ENCODE assay signal across 17 mouse cellular contexts in the genomic region with DNA sequence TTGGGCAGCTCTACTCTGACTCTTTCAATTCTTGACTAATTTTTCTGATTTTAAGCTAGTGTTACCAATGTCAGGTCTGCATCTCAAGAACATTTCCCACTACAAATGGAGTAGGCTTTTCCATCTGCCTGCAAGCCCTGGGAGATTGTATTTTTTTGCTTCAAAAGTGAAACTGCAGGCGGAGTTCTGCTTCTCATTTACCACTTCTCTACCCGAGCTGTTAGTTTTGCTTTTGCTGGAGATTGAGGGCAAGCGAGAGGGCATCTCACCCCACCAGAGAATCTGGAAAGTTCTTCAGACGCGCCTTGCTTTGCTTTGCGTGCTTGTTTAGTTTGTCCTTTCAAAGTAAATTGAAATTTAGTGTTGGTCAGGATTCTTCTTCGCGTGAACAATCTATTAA. TPM values are rescaled to one million over a fixed set of nuclear protein-coding genes. Genes with fewer than 3 reads are reported as not detected.
DNase-seq lines count a peak whose midpoint lies in the region; ATAC-seq and TF ChIP-seq lines count a peak whose summit lies in the region.
"Had no signal": no experiment of that assay in that cellular context is flagged by ENCODE, and none has a peak within 500 bp of the region (broad histone marks: within the 10 kb centered on the region; RNA-seq: fewer than 3 reads in every experiment).

No protein-coding gene starts in this region.

- no peak overlapping the region for H3K9ac ChIP-seq in liver, adult 2 months (ENCODE audit: low read depth, low read length)
- no peak overlapping the region for H3K9ac ChIP-seq in liver, embryonic 11.5 days (ENCODE audit: low read depth, low read length)
- no peak overlapping the region for H3K9ac ChIP-seq in kidney, embryonic 16.5 days (replicated peaks; ENCODE audit: low read length)
- no peak overlapping the region for H3K9ac ChIP-seq in hindbrain, embryonic 12.5 days
- H3K9ac ChIP-seq: forebrain, embryonic 13.5 days; liver, embryonic 12.5 days had no signal

- H3K4me1 ChIP-seq in liver, adult 2 months (ENCODE audit: control insufficient read depth, insufficient read depth, low read length) = no peaks in the 10 kb centered on the region
- H3K4me1 ChIP-seq in liver, embryonic 11.5 days (replicated peaks; ENCODE audit: control insufficient read depth, insufficient read depth, low read length) = no peaks in the 10 kb centered on the region
- no peaks in the 10 kb centered on the region for H3K4me1 ChIP-seq in kidney, embryonic 16.5 days (ENCODE audit: insufficient read depth, low read length)
- no peaks in the 10 kb centered on the region for H3K4me1 ChIP-seq in hindbrain, embryonic 12.5 days
- H3K4me1 ChIP-seq: forebrain, embryonic 13.5 days had no signal

- no peaks in the 10 kb centered on the region for H3K36me3 ChIP-seq in liver, adult 2 months (ENCODE audit: control insufficient read depth, insufficient read depth, low read length)
- H3K36me3 ChIP-seq in liver, embryonic 11.5 days (ENCODE audit: control insufficient read depth, insufficient read depth, low read length) = no peaks in the 10 kb centered on the region
- no peaks in the 10 kb centered on the region for H3K36me3 ChIP-seq in myocyte (ENCODE audit: control insufficient read depth, insufficient read depth)
- H3K36me3 ChIP-seq in kidney, embryonic 16.5 days (ENCODE audit: insufficient read depth, low read length) = no peaks in the 10 kb centered on the region
- H3K36me3 ChIP-seq in hindbrain, embryonic 12.5 days = no peaks in the 10 kb centered on the region
- H3K36me3 ChIP-seq: liver, embryonic 12.5 days had no signal

- H3K4me3 ChIP-seq in liver, adult 2 months (ENCODE audit: insufficient read depth, low read depth, low read length) = 0 out of 2 replicates have a peak overlapping the region, but pooled peaks have one; percentile 11
- H3K4me3 ChIP-seq in liver, embryonic 11.5 days (ENCODE audit: low read depth, low read length) = no peak overlapping the region
- H3K4me3 ChIP-seq in myocyte = no peak overlapping the region
- no peak overlapping the region for H3K4me3 ChIP-seq in kidney, embryonic 16.5 days (ENCODE audit: low read length)
- H3K4me3 ChIP-seq in hindbrain, embryonic 12.5 days = no peak overlapping the region
- H3K4me3 ChIP-seq: forebrain, embryonic 13.5 days; liver, embryonic 12.5 days had no signal

- no peak overlapping the region for H3K27ac ChIP-seq in liver, adult 2 months (replicated peaks; ENCODE audit: insufficient read depth, low read depth, low read length)
- H3K27ac ChIP-seq in liver, embryonic 11.5 days (ENCODE audit: low read depth, low read length) = no peak overlapping the region
- H3K27ac ChIP-seq in kidney, embryonic 16.5 days (ENCODE audit: low read length) = no peak overlapping the region
- H3K27ac ChIP-seq in hindbrain, embryonic 12.5 days = no peak overlapping the region
- H3K27ac ChIP-seq: forebrain, embryonic 13.5 days; kidney, postnatal 0 days; liver, embryonic 12.5 days had no signal

- no peaks in the 10 kb centered on the region for H3K27me3 ChIP-seq in liver, adult 2 months (ENCODE audit: control insufficient read depth, insufficient read depth, low read length)
- no peaks in the 10 kb centered on the region for H3K27me3 ChIP-seq in liver, embryonic 11.5 days (replicated peaks; ENCODE audit: control insufficient read depth, insufficient read depth, low read length)
- H3K27me3 ChIP-seq in myocyte (ENCODE audit: control insufficient read depth, insufficient read depth, insufficient read length) = no peaks in the 10 kb centered on the region
- no peaks in the 10 kb centered on the region for H3K27me3 ChIP-seq in kidney, embryonic 16.5 days (ENCODE audit: insufficient read depth, low read length)
- H3K27me3 ChIP-seq in hindbrain, embryonic 12.5 days = no peaks in the 10 kb centered on the region
- H3K27me3 ChIP-seq: forebrain, embryonic 13.5 days; liver, embryonic 12.5 days had no signal

- ATAC-seq in liver, embryonic 11.5 days (replicated peaks; ENCODE audit: low FRiP score) = no peak
- peak; percentile 65 for ATAC-seq in CD4-positive, CD25-positive, alpha-beta regulatory T cell, adult 4 months
- peak; percentile 83 for ATAC-seq in common myeloid progenitor, adult 5-6 weeks (replicated peaks; ENCODE audit: low read depth, poor library complexity, severe bottlenecking)
- no peak for ATAC-seq in kidney, embryonic 16.5 days (ENCODE audit: low FRiP score, low TSS enrichment)
- ATAC-seq in hindbrain, embryonic 12.5 days (ENCODE audit: low FRiP score) = no peak
- ATAC-seq: forebrain, embryonic 13.5 days; liver, embryonic 12.5 days; midbrain, embryonic 16.5 days had no signal

- peak; percentile 13 for DNase-seq in liver, adult 2 months (ENCODE audit: extremely low read depth, low read depth, low spot score)
- DNase-seq in liver, embryonic 11.5 days (ENCODE audit: low spot score) = no peak
- no peak for DNase-seq in adrenal gland, adult 2 months
- DNase-seq: cerebellum, adult 11-12 months; layer of hippocampus, postnatal 36 days had no signal

- TF ChIP-seq POLR2A in liver, adult 2 months (IDR thresholded peaks at IDR 0.05; ENCODE audit: extremely low read depth, insufficient read depth, low read length) = no peak
- no peak for TF ChIP-seq POLR2A in myocyte (IDR thresholded peaks at IDR 0.05; ENCODE audit: insufficient read length, low read depth)

- no peaks in the 10 kb centered on the region for H3K79me2 ChIP-seq in liver, adult 2 months (ENCODE audit: control insufficient read depth, insufficient read depth, low read length)
- H3K79me2 ChIP-seq in myocyte (ENCODE audit: control insufficient read depth, insufficient read depth) = no peaks in the 10 kb centered on the region

- no peak overlapping the region for H3ac ChIP-seq in myocyte (ENCODE audit: control insufficient read depth, insufficient read length)

- no peak for TF ChIP-seq CTCF in liver, adult 2 months (IDR thresholded peaks at IDR 0.05; ENCODE audit: low read depth, low read length)

- 68% methylated on average over 8 of the region's 8 CpGs for WGBS in liver, adult 2 months
- 68% methylated on average over 8 of the region's 8 CpGs for WGBS in liver, embryonic 11.5 days
- WGBS in kidney, embryonic 16.5 days = 74% methylated on average over 8 of the region's 8 CpGs
- 70% methylated on average over 8 of the region's 8 CpGs for WGBS in hindbrain, embryonic 12.5 days

- no peak overlapping the region for H3K4me2 ChIP-seq in liver, embryonic 11.5 days
- H3K4me2 ChIP-seq in myocyte (ENCODE audit: low read depth) = peak overlapping the region; percentile 59
- no peak overlapping the region for H3K4me2 ChIP-seq in kidney, embryonic 16.5 days (replicated peaks; ENCODE audit: low read depth, low read length)
- no peak overlapping the region for H3K4me2 ChIP-seq in hindbrain, embryonic 12.5 days (replicated peaks)
- H3K4me2 ChIP-seq: forebrain, embryonic 13.5 days; liver, embryonic 12.5 days had no signal

- H3K9me3 ChIP-seq in liver, embryonic 11.5 days (ENCODE audit: control insufficient read depth, low read length) = no peaks in the 10 kb centered on the region
- no peaks in the 10 kb centered on the region for H3K9me3 ChIP-seq in kidney, embryonic 16.5 days (ENCODE audit: low read length)
- H3K9me3 ChIP-seq in hindbrain, embryonic 12.5 days (replicated peaks) = no peaks in the 10 kb centered on the region
- H3K9me3 ChIP-seq: forebrain, embryonic 13.5 days; liver, embryonic 12.5 days had no signal

RNA-seq across cellular contexts. Expression of gene Gpr15, which starts 6.6 kb away (rescaled TPM):
- total RNA-seq in liver, adult 2 months (2014; rRNA removed) = not detected in 2 replicates
- polyA plus RNA-seq in liver, adult 2 months (2012; rRNA removed) = 0.10 TPM in 1 of 2 replicates, not detected in the other
- polyA plus RNA-seq in liver, embryonic 11.5 days (2014; fragmentation: Nextera tagmentation; extraction: Ambion mirVana) = not detected in 2 replicates
- polyA plus RNA-seq in CD4-positive, CD25-positive, alpha-beta regulatory T cell, adult 4 months (2017; shearing (Covaris generic)) = 10 to 100 TPM; 35.4 to 55.3 TPM
- not detected in 2 replicates for total RNA-seq in common myeloid progenitor, adult 5-6 weeks (2017)
- not detected for polyA plus RNA-seq in myocyte (2012; fragmentation: generic; extraction: Trizol)
- not detected in 2 replicates for polyA plus RNA-seq in kidney, embryonic 16.5 days (2015; fragmentation: Nextera tagmentation; extraction: Ambion mirVana)
- polyA plus RNA-seq in hindbrain, embryonic 12.5 days (2016; fragmentation: Nextera tagmentation; extraction: Ambion mirVana) = not detected in 2 replicates
- not detected for total RNA-seq in adrenal gland, adult 2 months (2021)
- polyA plus RNA-seq in adrenal gland, adult 2 months (2012; rRNA removed) = not detected in 2 replicates
- total RNA-seq: gastrocnemius, postnatal 4 days; heart, postnatal 25 days; layer of hippocampus, postnatal 36 days had no signal
- polyA plus RNA-seq: forebrain, embryonic 13.5 days; kidney, postnatal 0 days; liver, embryonic 12.5 days had no signal

RNA-seq across cellular contexts. Expression of gene Cldnd1, which starts 15.5 kb away (rescaled TPM):
- 8.4 and 9.1 TPM in 2 replicates for total RNA-seq in liver, adult 2 months (2014; rRNA removed)
- polyA plus RNA-seq in liver, adult 2 months (2012; rRNA removed) = 30.5 and 32.3 TPM in 2 replicates
- polyA plus RNA-seq in liver, embryonic 11.5 days (2014; fragmentation: Nextera tagmentation; extraction: Ambion mirVana) = 65.3 and 73.3 TPM in 2 replicates
- polyA plus RNA-seq in CD4-positive, CD25-positive, alpha-beta regulatory T cell, adult 4 months (2017; shearing (Covaris generic)) = 100 to 1,000 TPM; 201 to 243 TPM
- total RNA-seq in common myeloid progenitor, adult 5-6 weeks (2017) = 24.0 TPM in 2 replicates
- polyA plus RNA-seq in myocyte (2012; fragmentation: generic; extraction: Trizol) = 68.1 TPM
- polyA plus RNA-seq in kidney, embryonic 16.5 days (2015; fragmentation: Nextera tagmentation; extraction: Ambion mirVana) = 124 TPM in 2 replicates
- polyA plus RNA-seq in hindbrain, embryonic 12.5 days (2016; fragmentation: Nextera tagmentation; extraction: Ambion mirVana) = 120 and 133 TPM in 2 replicates
- 10 to 100 TPM; 58.9 to 61.1 TPM for total RNA-seq in adrenal gland, adult 2 months (2021)
- 44.4 and 59.9 TPM in 2 replicates for polyA plus RNA-seq in adrenal gland, adult 2 months (2012; rRNA removed)

RNA-seq across cellular contexts. Expression of gene Cpox, which starts 42.1 kb away (rescaled TPM):
- 59.9 and 68.1 TPM in 2 replicates for total RNA-seq in liver, adult 2 months (2014; rRNA removed)
- polyA plus RNA-seq in liver, adult 2 months (2012; rRNA removed) = 65.0 and 75.2 TPM in 2 replicates
- 388 and 389 TPM in 2 replicates for polyA plus RNA-seq in liver, embryonic 11.5 days (2014; fragmentation: Nextera tagmentation; extraction: Ambion mirVana)
- polyA plus RNA-seq in CD4-positive, CD25-positive, alpha-beta regulatory T cell, adult 4 months (2017; shearing (Covaris generic)) = 10 to 100 TPM; 48.3 to 55.6 TPM
- total RNA-seq in common myeloid progenitor, adult 5-6 weeks (2017) = 57.3 and 76.1 TPM in 2 replicates
- 20.0 TPM for polyA plus RNA-seq in myocyte (2012; fragmentation: generic; extraction: Trizol)
- 34.5 and 42.7 TPM in 2 replicates for polyA plus RNA-seq in kidney, embryonic 16.5 days (2015; fragmentation: Nextera tagmentation; extraction: Ambion mirVana)
- 18.4 and 22.5 TPM in 2 replicates for polyA plus RNA-seq in hindbrain, embryonic 12.5 days (2016; fragmentation: Nextera tagmentation; extraction: Ambion mirVana)
- total RNA-seq in adrenal gland, adult 2 months (2021) = 10 to 100 TPM; 12.2 to 17.0 TPM
- 10.1 and 10.5 TPM in 2 replicates for polyA plus RNA-seq in adrenal gland, adult 2 months (2012; rRNA removed)

RNA-seq across cellular contexts. Expression of gene Olfr172, which starts 50.8 kb away (rescaled TPM):
- not detected in 2 replicates for total RNA-seq in liver, adult 2 months (2014; rRNA removed)
- polyA plus RNA-seq in liver, adult 2 months (2012; rRNA removed) = not detected in 2 replicates
- polyA plus RNA-seq in liver, embryonic 11.5 days (2014; fragmentation: Nextera tagmentation; extraction: Ambion mirVana) = not detected in 2 replicates
- polyA plus RNA-seq in CD4-positive, CD25-positive, alpha-beta regulatory T cell, adult 4 months (2017; shearing (Covaris generic)) = under 1 TPM; 0.28 to 0.61 TPM
- not detected in 2 replicates for total RNA-seq in common myeloid progenitor, adult 5-6 weeks (2017)
- polyA plus RNA-seq in myocyte (2012; fragmentation: generic; extraction: Trizol) = not detected
- polyA plus RNA-seq in kidney, embryonic 16.5 days (2015; fragmentation: Nextera tagmentation; extraction: Ambion mirVana) = not detected in 2 replicates
- polyA plus RNA-seq in hindbrain, embryonic 12.5 days (2016; fragmentation: Nextera tagmentation; extraction: Ambion mirVana) = not detected in 2 replicates
- total RNA-seq in adrenal gland, adult 2 months (2021) = not detected
- polyA plus RNA-seq in adrenal gland, adult 2 months (2012; rRNA removed) = not detected in 2 replicates
- total RNA-seq: gastrocnemius, postnatal 4 days; heart, postnatal 25 days; layer of hippocampus, postnatal 36 days had no signal
- polyA plus RNA-seq: forebrain, embryonic 13.5 days; kidney, postnatal 0 days; liver, embryonic 12.5 days; midbrain, embryonic 16.5 days; urinary bladder, adult 2 months had no signal

Comparison
In these comparisons a context has a peak if more than half of its experiments do, and no peak if none do; other contexts are left out.
1. ATAC-seq: peak in CD4-positive, CD25-positive, alpha-beta regulatory T cell, adult 4 months (single experiment) and common myeloid progenitor, adult 5-6 weeks (single experiment); none in liver, embryonic 11.5 days (single experiment), kidney, embryonic 16.5 days (single experiment) and hindbrain, embryonic 12.5 days (single experiment).
2. RNA of gene Gpr15, which starts 6.6 kb away (polyA plus RNA-seq): 35.4 to 55.3 TPM in CD4-positive, CD25-positive, alpha-beta regulatory T cell, adult 4 months; 0.10 TPM in liver, adult 2 months, not detected in hindbrain, embryonic 12.5 days, not detected in kidney, embryonic 16.5 days, not detected in myocyte (single experiment), not detected in liver, embryonic 11.5 days and not detected in adrenal gland, adult 2 months; every median in the first group is over 10 times any median in the second.